Mouse (Mus musculus) neural tube, postnatal 0 days (tissue): ENCODE data around the gene Btbd35f4. TPM values are rescaled to one million over a fixed set of nuclear protein-coding genes. Genes with fewer than 3 reads are reported as not detected.

ENCODE experiments used
- polyA plus RNA-seq: library from polyadenylated mRNA; unstranded; fragments of >200 nt; fragmentation: Nextera tagmentation; extraction: Ambion mirVana; gene quantifications from 2 replicates; pipeline ENCODE4 v1.2.1, GENCODE M21; 2015

Gene Btbd35f4
- not detected in 2 replicates for polyA plus RNA-seq

GRCm38 (mm10) chrX:4800196-4800595 lies at the start of gene Btbd35f4:
TSS of gene Btbd35f4 (plus strand) at chrX:4800496.

Other genes starting within 250 kb of the Btbd35f4 start
- not detected in 2 replicates for gene Btbd35f27, start 151.6 kb downstream of the Btbd35f4 start, polyA plus RNA-seq